Mouse (Mus musculus): Measurements from ENCODE around the gene Pld4. TPM values are rescaled to one million over a fixed set of nuclear protein-coding genes. Genes with fewer than 3 reads are reported as not detected.
A peak's percentile ranks its signal among the peaks of the same experiment; 100 is the strongest.

The Pld4 gene
- total and polyA plus RNA-seq, 2 experiments from 2014 or later, result 3.4 to 7.2 TPM

DNA sequence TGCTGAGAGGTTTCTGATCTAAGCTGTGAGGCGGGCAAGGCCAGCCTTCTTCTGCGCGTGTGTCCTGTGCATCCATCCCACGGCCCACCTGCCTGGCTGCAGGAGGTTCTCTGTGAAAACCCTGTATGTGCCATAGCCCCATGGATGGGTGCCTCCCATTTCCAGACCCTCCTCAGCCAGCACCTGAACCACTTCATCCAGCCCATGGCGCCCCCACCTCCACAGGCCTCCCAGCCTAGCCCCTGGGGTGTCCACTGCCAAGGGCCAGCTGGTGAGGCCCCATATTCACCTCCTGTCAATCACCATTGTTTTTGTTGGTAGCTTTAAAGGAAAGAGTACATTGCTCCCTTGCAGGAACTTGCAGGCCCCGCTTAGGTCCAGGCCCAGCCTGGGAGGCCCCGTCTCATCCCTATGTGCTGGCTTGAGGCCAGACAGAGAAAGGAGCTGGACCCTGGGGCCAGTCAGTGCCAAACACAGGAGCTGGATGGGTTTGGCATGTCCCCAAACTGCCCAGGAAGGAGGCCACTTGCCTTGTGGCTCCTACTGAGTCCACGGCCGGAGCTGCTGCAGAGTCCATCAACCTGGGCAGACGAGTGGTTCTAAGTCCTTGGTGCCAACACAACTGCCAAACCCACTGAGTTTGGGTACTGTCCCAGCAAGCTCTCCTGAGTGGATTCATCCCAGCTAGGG, 15.4 kb upstream of the Pld4 start:
- 78% methylated on average over 10 of the region's 10 CpGs for WGBS
- no peaks in the 10 kb centered on the region for H3K9me3 ChIP-seq (replicated peaks; ENCODE audit: control insufficient read depth, low read length)
- ATAC-seq (ENCODE audit: insufficient read depth, low read depth), result no peak
- H3K4me2 ChIP-seq (ENCODE audit: low read depth, low read length), result no peak overlapping the region
- H3K4me1 ChIP-seq (ENCODE audit: control insufficient read depth, insufficient read depth), result peaks cover 11% of the 10 kb centered on the region; the same call in 1 of the 2 replicates
- TF ChIP-seq CTCF (IDR thresholded peaks at IDR 0.05; ENCODE audit: low read depth) (no peak), EP300 (IDR thresholded peaks at IDR 0.05; ENCODE audit: low read depth) (no peak)
- no peak overlapping the region for H3K27ac ChIP-seq (ENCODE audit: low read depth)
- no peaks in the 10 kb centered on the region for H3K27me3 ChIP-seq (ENCODE audit: control insufficient read depth, insufficient read depth, low read length)
- H3K36me3 ChIP-seq (replicated peaks; ENCODE audit: control insufficient read depth, insufficient read depth, low read length), result 0 out of 2 replicates have a peak, but pooled peaks cover 4% of the 10 kb centered on the region
- no peak overlapping the region for H3K4me3 ChIP-seq (ENCODE audit: low read depth, low read length)
- H3K9ac ChIP-seq (replicated peaks; ENCODE audit: low read depth, low read length), result no peak overlapping the region
- DNase-seq (ENCODE audit: low spot score), result no peak

- H3K4me3 ChIP-seq (ENCODE audit: low read depth, low read length), result no peak overlapping the region
- H3K4me2 ChIP-seq (ENCODE audit: low read depth, low read length), result no peak overlapping the region
- DNase-seq (ENCODE audit: low spot score) (no peak), ATAC-seq (ENCODE audit: insufficient read depth, low read depth) (no peak)
- H3K9ac ChIP-seq (replicated peaks; ENCODE audit: low read depth, low read length), result no peak overlapping the region
- no peak overlapping the region for H3K27ac ChIP-seq (ENCODE audit: low read depth)
- TF ChIP-seq CTCF (IDR thresholded peaks at IDR 0.05; ENCODE audit: low read depth), result no peak
- no peak for TF ChIP-seq EP300 (IDR thresholded peaks at IDR 0.05; ENCODE audit: low read depth)
- no peaks in the 10 kb centered on the region for H3K36me3 ChIP-seq (replicated peaks; ENCODE audit: control insufficient read depth, insufficient read depth, low read length)
- WGBS, result 91% methylated on average over 10 of the region's 10 CpGs
- H3K9me3 ChIP-seq (replicated peaks; ENCODE audit: control insufficient read depth, low read length), result no peaks in the 10 kb centered on the region
- no peaks in the 10 kb centered on the region for H3K27me3 ChIP-seq (ENCODE audit: control insufficient read depth, insufficient read depth, low read length)
- H3K4me1 ChIP-seq (ENCODE audit: control insufficient read depth, insufficient read depth), result peaks cover 11% of the 10 kb centered on the region; the same call in 1 of the 2 replicates
These were observed 14.7 kb upstream of the Pld4 start for GRCm38 (mm10) chr12:112745716-112746115.

- H3K4me1 ChIP-seq (ENCODE audit: control insufficient read depth, insufficient read depth), result peaks cover 11% of the 10 kb centered on the region; the same call in 1 of the 2 replicates
- no peaks in the 10 kb centered on the region for H3K36me3 ChIP-seq (replicated peaks; ENCODE audit: control insufficient read depth, insufficient read depth, low read length)
- no peak overlapping the region for H3K4me3 ChIP-seq (ENCODE audit: low read depth, low read length)
- no peak overlapping the region for H3K9ac ChIP-seq (replicated peaks; ENCODE audit: low read depth, low read length)
- H3K27ac ChIP-seq (ENCODE audit: low read depth), result no peak overlapping the region
- no peak for TF ChIP-seq EP300 (IDR thresholded peaks at IDR 0.05; ENCODE audit: low read depth)
- no peak for TF ChIP-seq CTCF (IDR thresholded peaks at IDR 0.05; ENCODE audit: low read depth)
- H3K4me2 ChIP-seq (ENCODE audit: low read depth, low read length), result no peak overlapping the region
- 74% methylated on average over 4 of the region's 4 CpGs for WGBS
- H3K27me3 ChIP-seq (ENCODE audit: control insufficient read depth, insufficient read depth, low read length), result 0 out of 2 replicates have a peak, but pooled peaks cover 2% of the 10 kb centered on the region
- no peak for ATAC-seq (ENCODE audit: insufficient read depth, low read depth)
- no peaks in the 10 kb centered on the region for H3K9me3 ChIP-seq (replicated peaks; ENCODE audit: control insufficient read depth, low read length)
- DNase-seq (ENCODE audit: low spot score), result no peak
These were observed 14.0 kb upstream of the Pld4 start for GRCm38 (mm10) chr12:112746461-112746807.

GRCm38 (mm10) chr12:112746808-112747605, 13.4 kb upstream of the Pld4 start:
- H3K27me3 ChIP-seq (ENCODE audit: control insufficient read depth, insufficient read depth, low read length), result 0 out of 2 replicates have a peak, but pooled peaks cover 2% of the 10 kb centered on the region
- H3K27ac ChIP-seq (ENCODE audit: low read depth), result peak overlapping the region; percentile 25
- ATAC-seq (ENCODE audit: insufficient read depth, low read depth) (peak; percentile 27; the same call in 1 of the 2 replicates), DNase-seq (ENCODE audit: low spot score) (peak; percentile 84)
- H3K4me3 ChIP-seq (ENCODE audit: low read depth, low read length), result no peak overlapping the region
- 21% methylated on average over 10 of the region's 10 CpGs for WGBS
- H3K4me2 ChIP-seq (ENCODE audit: low read depth, low read length), result no peak overlapping the region; the same call in 1 of the 2 replicates
- no peak overlapping the region for H3K9ac ChIP-seq (replicated peaks; ENCODE audit: low read depth, low read length)
- TF ChIP-seq EP300 (IDR thresholded peaks at IDR 0.05; ENCODE audit: low read depth), result no peak
- peak; percentile 84 for TF ChIP-seq CTCF (IDR thresholded peaks at IDR 0.05; ENCODE audit: low read depth)
- no peaks in the 10 kb centered on the region for H3K9me3 ChIP-seq (replicated peaks; ENCODE audit: control insufficient read depth, low read length)
- peaks cover 11% of the 10 kb centered on the region; the same call in 1 of the 2 replicates for H3K4me1 ChIP-seq (ENCODE audit: control insufficient read depth, insufficient read depth)
- no peaks in the 10 kb centered on the region for H3K36me3 ChIP-seq (replicated peaks; ENCODE audit: control insufficient read depth, insufficient read depth, low read length)

- no peaks in the 10 kb centered on the region for H3K9me3 ChIP-seq (replicated peaks; ENCODE audit: control insufficient read depth, low read length)
- no peak for TF ChIP-seq EP300 (IDR thresholded peaks at IDR 0.05; ENCODE audit: low read depth)
- TF ChIP-seq CTCF (IDR thresholded peaks at IDR 0.05; ENCODE audit: low read depth), result no peak
- no peak overlapping the region for H3K9ac ChIP-seq (replicated peaks; ENCODE audit: low read depth, low read length)
- 72% methylated on average over 8 of the region's 8 CpGs for WGBS
- 0 out of 2 replicates have a peak, but pooled peaks cover 2% of the 10 kb centered on the region for H3K27me3 ChIP-seq (ENCODE audit: control insufficient read depth, insufficient read depth, low read length)
- H3K4me2 ChIP-seq (ENCODE audit: low read depth, low read length), result no peak overlapping the region
- H3K4me3 ChIP-seq (ENCODE audit: low read depth, low read length), result no peak overlapping the region
- H3K4me1 ChIP-seq (ENCODE audit: control insufficient read depth, insufficient read depth), result peaks cover 9% of the 10 kb centered on the region; the same call in 1 of the 2 replicates
- peak overlapping the region; percentile 25; the same call in 1 of the 2 replicates for H3K27ac ChIP-seq (ENCODE audit: low read depth)
- H3K36me3 ChIP-seq (replicated peaks; ENCODE audit: control insufficient read depth, insufficient read depth, low read length), result no peaks in the 10 kb centered on the region
- ATAC-seq (ENCODE audit: insufficient read depth, low read depth) (no peak), DNase-seq (ENCODE audit: low spot score) (no peak)
These were observed 12.9 kb upstream of the Pld4 start for GRCm38 (mm10) chr12:112747606-112747970.
